In the genomic region with DNA sequence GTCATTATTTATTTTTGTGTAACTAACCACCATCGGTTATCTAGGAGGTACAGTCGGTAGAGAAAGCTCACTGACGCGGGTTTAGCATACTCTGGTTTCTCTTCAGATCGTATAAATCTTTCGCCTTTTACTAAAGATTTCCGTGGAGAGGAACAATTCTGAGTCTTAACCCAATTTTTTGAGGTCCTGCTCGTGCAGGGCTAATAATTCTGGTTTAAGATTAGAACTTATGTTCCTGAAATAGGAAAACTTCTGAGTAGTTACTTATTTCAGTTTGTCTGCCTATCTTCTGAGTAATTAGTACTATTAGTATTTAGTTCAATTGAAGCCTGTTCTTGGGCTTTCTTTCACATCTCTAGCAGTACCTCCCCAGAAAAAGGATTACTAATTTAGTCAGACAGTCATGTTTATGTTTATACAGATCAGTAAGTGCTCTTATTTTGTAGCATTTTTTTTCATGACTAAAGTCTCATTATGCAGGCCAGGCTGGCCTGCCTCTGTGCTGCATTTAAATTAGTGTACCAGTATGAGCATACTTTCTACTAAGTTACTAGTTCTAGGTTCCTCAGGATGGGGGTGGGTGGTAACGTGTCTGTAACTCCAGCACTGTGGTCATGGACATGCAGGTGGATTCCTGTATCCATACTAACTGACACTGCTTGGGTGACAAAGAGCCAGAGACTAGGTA, we compare ENCODE assay signal across 8 mouse cellular contexts. TPM values are rescaled to one million over a fixed set of nuclear protein-coding genes. Genes with fewer than 3 reads are reported as not detected.
A peak's percentile ranks its signal among the peaks of the same experiment; 100 is the strongest.
DNase-seq lines count a peak whose midpoint lies in the region; ATAC-seq and TF ChIP-seq lines count a peak whose summit lies in the region.

No protein-coding gene starts in this region.

- WGBS in heart, embryonic 10.5 days, result under 1% methylated on average over 9 of the region's 9 CpGs
- WGBS in liver, postnatal 0 days (ENCODE audit: insufficient replicate concordance), result 1% methylated on average over 9 of the region's 9 CpGs
- WGBS in neural tube, embryonic 15.5 days, result under 1% methylated on average over 9 of the region's 9 CpGs

- no peaks in the 10 kb centered on the region for H3K9me3 ChIP-seq in heart, embryonic 10.5 days
- H3K9me3 ChIP-seq in liver, postnatal 0 days (ENCODE audit: low read length), result no peaks in the 10 kb centered on the region
- H3K9me3 ChIP-seq in neural tube, embryonic 15.5 days (replicated peaks), result no peaks in the 10 kb centered on the region

- peak; percentile 63; the same call in 1 of the 2 replicates for TF ChIP-seq EP300 in liver, postnatal 0 days (IDR thresholded peaks at IDR 0.05; ENCODE audit: low read depth)

- H3K27ac ChIP-seq in cortical plate, adult 2 months (ENCODE audit: insufficient read depth, low read length), result no peak overlapping the region
- H3K27ac ChIP-seq in heart, embryonic 10.5 days, result peak overlapping the region; percentile 93
- H3K27ac ChIP-seq in liver, postnatal 0 days (ENCODE audit: low read depth), result peak overlapping the region; percentile 83
- H3K27ac ChIP-seq in neural tube, embryonic 15.5 days (replicated peaks), result peak overlapping the region; percentile 84

- ATAC-seq in liver, postnatal 0 days, result peak; percentile 90
- ATAC-seq in neural tube, embryonic 15.5 days (ENCODE audit: low FRiP score), result peak; percentile 84

- no peaks in the 10 kb centered on the region for H3K36me3 ChIP-seq in heart, embryonic 10.5 days
- no peaks in the 10 kb centered on the region for H3K36me3 ChIP-seq in liver, postnatal 0 days (replicated peaks; ENCODE audit: insufficient read depth, low read length)
- H3K36me3 ChIP-seq in neural tube, embryonic 15.5 days, result no peaks in the 10 kb centered on the region

- peak overlapping the region; percentile 70 for H3K4me2 ChIP-seq in liver, postnatal 0 days (ENCODE audit: low read depth, low read length)
- H3K4me2 ChIP-seq in neural tube, embryonic 15.5 days, result peak overlapping the region; percentile 55

- peak; percentile 27 for DNase-seq in urinary bladder, postnatal 14 days (ENCODE audit: low spot score)
- DNase-seq in urinary bladder, postnatal 4 days (ENCODE audit: low spot score in 2 of 2), result no peak
- peak; percentile 80 for DNase-seq in heart, embryonic 10.5 days (ENCODE audit: low spot score)
- peak; percentile 30 to 51 for DNase-seq in kidney, adult 8-10 months
- peak; percentile 40 for DNase-seq in liver, postnatal 0 days
- DNase-seq in frontal cortex, postnatal 25 days (ENCODE audit: low spot score in 2 of 2), result no peak

- TF ChIP-seq CTCF in cortical plate, adult 2 months (IDR thresholded peaks at IDR 0.05; ENCODE audit: extremely low read depth, insufficient read depth, low read length), result no peak
- no peak for TF ChIP-seq CTCF in liver, postnatal 0 days (IDR thresholded peaks at IDR 0.05; ENCODE audit: low read depth)

- TF ChIP-seq POLR2A in cortical plate, adult 2 months (IDR thresholded peaks at IDR 0.05; ENCODE audit: extremely low read depth, insufficient read depth, low read length), result peak; percentile 77

- no peaks in the 10 kb centered on the region for H3K27me3 ChIP-seq in heart, embryonic 10.5 days (ENCODE audit: insufficient read depth, poor library complexity, severe bottlenecking)
- no peaks in the 10 kb centered on the region for H3K27me3 ChIP-seq in liver, postnatal 0 days (ENCODE audit: insufficient read depth, low read length)
- no peaks in the 10 kb centered on the region; the same call in 1 of the 2 replicates for H3K27me3 ChIP-seq in neural tube, embryonic 15.5 days (replicated peaks)

- H3K4me1 ChIP-seq in cortical plate, adult 2 months (ENCODE audit: control insufficient read depth, insufficient read depth, low read length), result 0 out of 2 replicates have a peak, but pooled peaks cover 1% of the 10 kb centered on the region
- H3K4me1 ChIP-seq in heart, embryonic 10.5 days, result 0 out of 2 replicates have a peak, but pooled peaks cover 4% of the 10 kb centered on the region
- peaks cover 3% of the 10 kb centered on the region; the same call in 1 of the 2 replicates for H3K4me1 ChIP-seq in liver, postnatal 0 days (ENCODE audit: insufficient read depth)
- H3K4me1 ChIP-seq in neural tube, embryonic 15.5 days, result peaks cover 11% of the 10 kb centered on the region

- H3K4me3 ChIP-seq in cortical plate, adult 2 months (ENCODE audit: insufficient read depth, low read length), result peak overlapping the region; percentile 12; the same call in 1 of the 2 replicates
- H3K4me3 ChIP-seq in heart, embryonic 10.5 days, result peak overlapping the region; percentile 47
- H3K4me3 ChIP-seq in liver, postnatal 0 days (ENCODE audit: low read depth, low read length), result peak overlapping the region; percentile 49
- H3K4me3 ChIP-seq in neural tube, embryonic 15.5 days (replicated peaks), result peak overlapping the region; percentile 29

- peak overlapping the region; percentile 69 for H3K9ac ChIP-seq in liver, postnatal 0 days (replicated peaks)
- peak overlapping the region; percentile 70 for H3K9ac ChIP-seq in neural tube, embryonic 15.5 days (replicated peaks)

RNA-seq across cellular contexts. Expression of gene Kif2c, which starts 7.6 kb away (rescaled TPM):
- polyA plus RNA-seq in cortical plate, adult 2 months (2012; rRNA removed), result 0.40 and 0.54 TPM in 2 replicates
- polyA plus RNA-seq in heart, embryonic 10.5 days (2016; fragmentation: Nextera tagmentation; extraction: Ambion mirVana), result 55.1 and 68.7 TPM in 2 replicates
- polyA plus RNA-seq in liver, postnatal 0 days (2015; fragmentation: Nextera tagmentation; extraction: Ambion mirVana), result 10.7 and 11.8 TPM in 2 replicates
- 6.8 and 17.1 TPM in 2 replicates for polyA plus RNA-seq in neural tube, embryonic 15.5 days (2015; fragmentation: Nextera tagmentation; extraction: Ambion mirVana)

RNA-seq across cellular contexts. Expression of gene Rps8, which starts 34.0 kb away (rescaled TPM):
- polyA plus RNA-seq in cortical plate, adult 2 months (2012; rRNA removed), result 499 and 554 TPM in 2 replicates
- 638 and 783 TPM in 2 replicates for polyA plus RNA-seq in heart, embryonic 10.5 days (2016; fragmentation: Nextera tagmentation; extraction: Ambion mirVana)
- polyA plus RNA-seq in liver, postnatal 0 days (2015; fragmentation: Nextera tagmentation; extraction: Ambion mirVana), result 543 and 557 TPM in 2 replicates
- polyA plus RNA-seq in neural tube, embryonic 15.5 days (2015; fragmentation: Nextera tagmentation; extraction: Ambion mirVana), result 530 and 610 TPM in 2 replicates

RNA-seq across cellular contexts. Expression of gene Plk3, which starts 56.2 kb away (rescaled TPM):
- 16.0 and 19.5 TPM in 2 replicates for polyA plus RNA-seq in cortical plate, adult 2 months (2012; rRNA removed)
- polyA plus RNA-seq in heart, embryonic 10.5 days (2016; fragmentation: Nextera tagmentation; extraction: Ambion mirVana), result 1.5 and 2.4 TPM in 2 replicates
- 4.8 TPM in 2 replicates for polyA plus RNA-seq in liver, postnatal 0 days (2015; fragmentation: Nextera tagmentation; extraction: Ambion mirVana)
- 19.5 and 22.5 TPM in 2 replicates for polyA plus RNA-seq in neural tube, embryonic 15.5 days (2015; fragmentation: Nextera tagmentation; extraction: Ambion mirVana)

Comparison
In these comparisons a context has a peak if more than half of its experiments do, and no peak if none do; other contexts are left out.
1. DNase-seq: peak in urinary bladder, postnatal 14 days (single experiment), heart, embryonic 10.5 days (single experiment), kidney, adult 8-10 months (2 of 2) and liver, postnatal 0 days (single experiment); none in urinary bladder, postnatal 4 days (0 of 2) and frontal cortex, postnatal 25 days (0 of 2).
2. Peak in every context shown above with its lines, with median percentiles within 50 percentile points of each other: H3K4me3 ChIP-seq.